In the genomic region with DNA sequence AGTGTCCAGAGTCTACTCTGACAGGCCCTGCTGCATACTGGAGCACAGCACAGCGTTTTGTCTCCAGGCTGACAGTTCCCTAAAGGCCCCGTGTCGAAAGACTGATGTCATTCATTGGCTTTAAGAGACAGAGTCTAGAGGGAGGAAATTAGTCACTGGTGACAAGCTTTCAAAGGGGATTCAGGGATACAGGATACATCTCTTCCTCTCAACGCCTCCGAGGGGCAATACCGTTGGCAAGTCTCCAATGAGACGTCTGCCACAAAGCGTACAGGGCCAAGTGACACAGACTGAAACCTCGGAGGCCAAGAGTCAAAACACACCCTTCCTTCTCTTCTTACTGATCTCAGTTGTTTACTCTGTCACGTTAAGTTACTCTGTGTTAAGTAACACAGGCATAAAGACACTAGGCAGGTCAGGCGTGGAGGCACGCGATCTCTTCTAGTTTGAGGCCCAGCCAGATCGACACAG, we compare ENCODE assay signal across 9 mouse cellular contexts. TPM values are rescaled to one million over a fixed set of nuclear protein-coding genes. Genes with fewer than 3 reads are reported as not detected.
DNase-seq lines count a peak whose midpoint lies in the region; ATAC-seq and TF ChIP-seq lines count a peak whose summit lies in the region.
"Had no signal": no experiment of that assay in that cellular context is flagged by ENCODE, and none has a peak within 500 bp of the region (broad histone marks: within the 10 kb centered on the region; RNA-seq: fewer than 3 reads in every experiment).

No protein-coding gene starts in this region.

- no peak overlapping the region for H3K4me2 ChIP-seq in kidney, embryonic 14.5 days (replicated peaks; ENCODE audit: low read depth, low read length)
- no peak overlapping the region for H3K4me2 ChIP-seq in intestine, postnatal 0 days (replicated peaks; ENCODE audit: low read depth)

- peak; percentile 68; the same call in 1 of the 2 replicates for ATAC-seq in kidney, embryonic 14.5 days (ENCODE audit: low FRiP score, low TSS enrichment)
- 0 out of 2 replicates have a peak, but pooled peaks have one; percentile 23 for ATAC-seq in megakaryocyte-erythroid progenitor cell, adult 5-6 weeks (replicated peaks; ENCODE audit: low FRiP score, low TSS enrichment, poor library complexity, severe bottlenecking)
- ATAC-seq in intestine, postnatal 0 days: no peak

- no peaks in the 10 kb centered on the region for H3K27me3 ChIP-seq in kidney, embryonic 14.5 days (ENCODE audit: control insufficient read depth, insufficient read depth, low read length)
- no peaks in the 10 kb centered on the region for H3K27me3 ChIP-seq in intestine, postnatal 0 days (replicated peaks; ENCODE audit: control insufficient read depth, insufficient read depth, low read length)

- 18% methylated on average over 14 of the region's 14 CpGs for WGBS in kidney, embryonic 14.5 days
- WGBS in intestine, postnatal 0 days: 34% methylated on average over 14 of the region's 14 CpGs

- DNase-seq in A20 (ENCODE audit: low read depth, low spot score) (peak; percentile 67), MN1 (ENCODE audit: low spot score) (peak; percentile 77)
- DNase-seq in heart, adult 8-10 months (ENCODE audit: low spot score): peak; percentile 90
- DNase-seq in layer of hippocampus, adult 8-10 months (ENCODE audit: low spot score in 2 of 2): no peak
- DNase-seq in urinary bladder, postnatal 25 days (ENCODE audit: low spot score): no peak

- no peak for TF ChIP-seq CTCF in intestine, postnatal 0 days (IDR thresholded peaks at IDR 0.05; ENCODE audit: low read depth)

- H3K9me3 ChIP-seq in kidney, embryonic 14.5 days (ENCODE audit: control insufficient read depth, low read length): no peaks in the 10 kb centered on the region
- H3K9me3 ChIP-seq in intestine, postnatal 0 days (ENCODE audit: control insufficient read depth): no peaks in the 10 kb centered on the region

- no peak overlapping the region for H3K27ac ChIP-seq in kidney, embryonic 14.5 days (ENCODE audit: low read depth, low read length)
- H3K27ac ChIP-seq in intestine, postnatal 0 days (ENCODE audit: low read depth, low read length): no peak overlapping the region

- no peak overlapping the region for H3K9ac ChIP-seq in kidney, embryonic 14.5 days (ENCODE audit: low read depth, low read length)
- H3K9ac ChIP-seq in intestine, postnatal 0 days (ENCODE audit: low read depth, low read length): no peak overlapping the region

- peaks cover 6% of the 10 kb centered on the region; the same call in 1 of the 2 replicates for H3K4me1 ChIP-seq in kidney, embryonic 14.5 days (ENCODE audit: control insufficient read depth, insufficient read depth, low read length)
- H3K4me1 ChIP-seq in intestine, postnatal 0 days (replicated peaks; ENCODE audit: control insufficient read depth, insufficient read depth, low read length): no peaks in the 10 kb centered on the region

- no peak overlapping the region for H3K4me3 ChIP-seq in kidney, embryonic 14.5 days (ENCODE audit: low read length)
- no peak overlapping the region for H3K4me3 ChIP-seq in intestine, postnatal 0 days (ENCODE audit: low read depth, low read length)

- H3K36me3 ChIP-seq in kidney, embryonic 14.5 days (ENCODE audit: control insufficient read depth, insufficient read depth, low read length): no peaks in the 10 kb centered on the region
- no peaks in the 10 kb centered on the region for H3K36me3 ChIP-seq in intestine, postnatal 0 days (ENCODE audit: control insufficient read depth, insufficient read depth)

RNA-seq across cellular contexts. Expression of gene Tbcc, which starts 10.6 kb away (rescaled TPM):
- 10 to 100 TPM; 15.4 to 18.6 (median 17.3) TPM for total RNA-seq in heart, adult 8-10 months (2022)
- 71.0 and 82.1 TPM in 2 replicates for polyA plus RNA-seq in kidney, embryonic 14.5 days (2014; fragmentation: Nextera tagmentation; extraction: Ambion mirVana)
- total RNA-seq in megakaryocyte-erythroid progenitor cell, adult 5-6 weeks (2014; fragmentation: Nextera tagmentation): 19.3 and 20.4 TPM in 2 replicates
- total RNA-seq in megakaryocyte-erythroid progenitor cell, adult 5-6 weeks (2017): 10.9 and 13.3 TPM in 2 replicates
- total RNA-seq in layer of hippocampus, adult 8-10 months (2022): 10 to 100 TPM; 24.8 to 38.5 (median 33.2) TPM
- polyA plus RNA-seq in intestine, postnatal 0 days (2015; fragmentation: Nextera tagmentation; extraction: Ambion mirVana): 40.1 and 40.2 TPM in 2 replicates

RNA-seq across cellular contexts. Expression of gene Bicral, which starts 21.6 kb away (rescaled TPM):
- total RNA-seq in heart, adult 8-10 months (2022): 10 to 100 TPM; 12.8 to 15.3 (median 14.4) TPM
- 2.6 and 5.2 TPM in 2 replicates for polyA plus RNA-seq in kidney, embryonic 14.5 days (2014; fragmentation: Nextera tagmentation; extraction: Ambion mirVana)
- total RNA-seq in megakaryocyte-erythroid progenitor cell, adult 5-6 weeks (2014; fragmentation: Nextera tagmentation): 24.6 and 28.7 TPM in 2 replicates
- total RNA-seq in megakaryocyte-erythroid progenitor cell, adult 5-6 weeks (2017): 10.4 and 16.5 TPM in 2 replicates
- 10 to 100 TPM; 51.9 to 67.7 (median 61.2) TPM for total RNA-seq in layer of hippocampus, adult 8-10 months (2022)
- 2.2 and 2.6 TPM in 2 replicates for polyA plus RNA-seq in intestine, postnatal 0 days (2015; fragmentation: Nextera tagmentation; extraction: Ambion mirVana)

RNA-seq across cellular contexts. Expression of gene Prph2, which starts 30.4 kb away (rescaled TPM):
- total RNA-seq in heart, adult 8-10 months (2022): not detected
- polyA plus RNA-seq in kidney, embryonic 14.5 days (2014; fragmentation: Nextera tagmentation; extraction: Ambion mirVana): 0.18 and 0.26 TPM in 2 replicates
- not detected in 2 replicates for total RNA-seq in megakaryocyte-erythroid progenitor cell, adult 5-6 weeks (2014; fragmentation: Nextera tagmentation)
- total RNA-seq in megakaryocyte-erythroid progenitor cell, adult 5-6 weeks (2017): not detected in 2 replicates
- total RNA-seq in layer of hippocampus, adult 8-10 months (2022): not detected
- not detected in 2 replicates for polyA plus RNA-seq in intestine, postnatal 0 days (2015; fragmentation: Nextera tagmentation; extraction: Ambion mirVana)
- total RNA-seq: neutrophil, adult 5-6 weeks had no signal

Comparison
In these comparisons a context has a peak if more than half of its experiments do, and no peak if none do; other contexts are left out.
1. DNase-seq: peak in A20 (single experiment), MN1 (single experiment) and heart, adult 8-10 months (single experiment); none in layer of hippocampus, adult 8-10 months (0 of 2) and urinary bladder, postnatal 25 days (single experiment).